Mouse (Mus musculus) midbrain, embryonic 10.5 days (tissue): Measurements from ENCODE around the gene Rab11b. TPM values are rescaled to one million over a fixed set of nuclear protein-coding genes. Genes with fewer than 3 reads are reported as not detected.

Experiments used
- polyA plus RNA-seq: library from polyadenylated mRNA; unstranded; fragments of >200 nt; fragmentation: Nextera tagmentation; extraction: Ambion mirVana; gene quantifications from 2 replicates; pipeline ENCODE4 v1.2.1, GENCODE M21; 2016

Rab11b gene
- polyA plus RNA-seq, 1 experiment from 2014 or later: 363 TPM

Other genes starting within 250 kb of the Rab11b start
- gene Adamts10, start 236.3 kb downstream of the Rab11b start, polyA plus RNA-seq: 37.1 and 47.6 TPM in 2 replicates
- gene Myo1f, start 204.8 kb downstream of the Rab11b start, polyA plus RNA-seq: 1.7 and 2.9 TPM in 2 replicates
- 54.3 and 67.0 TPM in 2 replicates for gene Zfp414, start 131.4 kb downstream of the Rab11b start, polyA plus RNA-seq
- 0.22 and 0.30 TPM in 2 replicates for gene Pram1, start 122.5 kb downstream of the Rab11b start, polyA plus RNA-seq
- gene Hnrnpm, start 73.7 kb downstream of the Rab11b start, polyA plus RNA-seq: 511 and 521 TPM in 2 replicates
- gene March2, start 41.9 kb downstream of the Rab11b start, polyA plus RNA-seq: 35.5 and 39.5 TPM in 2 replicates
- 17.7 and 20.7 TPM in 2 replicates for gene Angptl4, start 21.3 kb upstream of the Rab11b start, polyA plus RNA-seq
- gene Kank3, start 50.0 kb upstream of the Rab11b start, polyA plus RNA-seq: 24.6 and 29.4 TPM in 2 replicates
- gene Rps28, start 64.0 kb upstream of the Rab11b start, polyA plus RNA-seq: 699 and 827 TPM in 2 replicates
- gene Ndufa7, start 64.0 kb upstream of the Rab11b start, polyA plus RNA-seq: 496 and 518 TPM in 2 replicates
- gene Cd320, start 82.6 kb upstream of the Rab11b start, polyA plus RNA-seq: 82.0 and 82.4 TPM in 2 replicates
- not detected in 2 replicates for gene Gm7029, start 113.3 kb upstream of the Rab11b start, polyA plus RNA-seq
- 7.8 and 9.4 TPM in 2 replicates for gene Kifc1, start 130.1 kb upstream of the Rab11b start, polyA plus RNA-seq
- gene Platr17, start 144.6 kb upstream of the Rab11b start, polyA plus RNA-seq: 0.30 TPM in 1 of 2 replicates, not detected in the other
- 77.5 and 82.6 TPM in 2 replicates for gene Daxx, start 148.9 kb upstream of the Rab11b start, polyA plus RNA-seq
- 14.9 and 17.3 TPM in 2 replicates for gene Tapbp, start 155.4 kb upstream of the Rab11b start, polyA plus RNA-seq
- 23.5 and 24.1 TPM in 2 replicates for gene Zbtb22, start 155.4 kb upstream of the Rab11b start, polyA plus RNA-seq
- 43.1 and 46.9 TPM in 2 replicates for gene Rgl2, start 169.0 kb upstream of the Rab11b start, polyA plus RNA-seq
- 214 and 240 TPM in 2 replicates for gene Pfdn6, start 179.8 kb upstream of the Rab11b start, polyA plus RNA-seq
- 47.8 and 52.5 TPM in 2 replicates for gene Wdr46, start 180.1 kb upstream of the Rab11b start, polyA plus RNA-seq
- gene B3galt4, start 191.0 kb upstream of the Rab11b start, polyA plus RNA-seq: 4.1 and 6.4 TPM in 2 replicates
- gene Vps52, start 195.3 kb upstream of the Rab11b start, polyA plus RNA-seq: 53.5 and 61.0 TPM in 2 replicates
- gene Rps18, start 195.5 kb upstream of the Rab11b start, polyA plus RNA-seq: 1,339 and 1,576 TPM in 2 replicates
- gene H2-K1, start 239.8 kb upstream of the Rab11b start, polyA plus RNA-seq: 45.7 and 50.3 TPM in 2 replicates